Mouse (Mus musculus) embryonic facial prominence, embryonic 12.5 days (tissue): ENCODE results near the gene Myrf. TPM values are rescaled to one million over a fixed set of nuclear protein-coding genes. Genes with fewer than 3 reads are reported as not detected.
"Not testable (repeated sequence)": the region's sequence is repeated elsewhere in the genome, so short reads cannot be mapped to it uniquely, and the experiment has no call there.

Experiments
- ATAC-seq: fragments of 200-750 bp; cut with Nextera tagmentation; 2 replicates; pipeline ENCODE4 v1.8.0; 2017; ENCODE audit not compliant: insufficient number of reproducible peaks, insufficient read depth, low FRiP score, low TSS enrichment
- H3K27ac ChIP-seq: fragments of 300-500 bp; sonication (generic); 2 replicates; pipeline ENCODE4 v1.5.1; 2016; ENCODE audit warnings: mild to moderate bottlenecking
- H3K27me3 ChIP-seq: fragments of 300-500 bp; sonication (generic); 2 replicates; pipeline ENCODE4 v1.6.1; 2016; ENCODE audit warnings: mild to moderate bottlenecking, moderate library complexity
- H3K36me3 ChIP-seq: fragments of 300-500 bp; sonication (generic); 2 replicates; pipeline ENCODE4 v1.6.1; 2016; ENCODE audit warnings: mild to moderate bottlenecking
- H3K4me1 ChIP-seq: fragments of 300-500 bp; sonication (generic); 2 replicates; pipeline ENCODE4 v1.6.1; 2016
- H3K4me2 ChIP-seq: fragments of 300-500 bp; sonication (generic); replicated peaks from 2 replicates; pipeline ENCODE4 v1.6.1; 2016; ENCODE audit warnings: mild to moderate bottlenecking, moderate library complexity
- H3K4me3 ChIP-seq: fragments of 300-500 bp; sonication (generic); 2 replicates; pipeline ENCODE4 v1.5.1; 2016; ENCODE audit warnings: mild to moderate bottlenecking
- H3K9ac ChIP-seq: fragments of 300-500 bp; sonication (generic); 2 replicates; pipeline ENCODE4 v1.6.1; 2016; ENCODE audit warnings: mild to moderate bottlenecking, moderate library complexity
- H3K9me3 ChIP-seq: fragments of 300-500 bp; sonication (generic); 2 replicates; pipeline ENCODE4 v1.6.1; 2016; ENCODE audit warnings: mild to moderate bottlenecking, moderate library complexity
- WGBS: fragments of 180-500 bp; shearing (Covaris S2); methylation state at CpG from one replicate; pipeline ENCODE4 v1.1.7; 2016; 5-methylcytosine and 5-hydroxymethylcytosine counted together
- microRNA-seq: library from miRNA; unstranded; fragments of <30 nt; microRNA quantifications from one replicate; pipeline ENCODE4, GENCODE M21; 2017
- polyA plus RNA-seq: library from polyadenylated mRNA; unstranded; fragments of >200 nt; fragmentation: Nextera tagmentation; extraction: Ambion mirVana; gene quantifications from 2 replicates; pipeline ENCODE4 v1.2.1, GENCODE M21; 2016

The Myrf gene
- polyA plus RNA-seq, 1 experiment from 2014 or later = 2.5 TPM

DNA sequence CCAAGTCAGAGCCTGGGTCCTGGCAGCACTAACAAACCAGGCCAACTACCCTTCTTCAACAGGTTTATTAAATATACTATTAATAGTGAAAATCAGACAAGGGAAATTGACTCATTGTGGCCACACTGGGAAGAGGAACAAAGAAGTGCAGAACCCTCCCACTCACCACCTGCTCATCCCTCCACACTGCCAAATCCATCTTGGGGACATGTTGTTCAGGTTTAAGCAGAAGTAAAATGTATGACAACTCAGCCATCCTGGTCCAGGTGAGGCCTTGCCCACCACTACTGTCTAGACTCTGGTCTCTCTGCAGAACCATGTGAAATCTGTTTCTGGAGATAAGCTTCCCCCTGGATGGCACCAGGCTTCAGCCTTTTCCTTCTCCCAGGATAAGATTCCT is 68.7 kb downstream of the Myrf start:
- ATAC-seq = no peak
- no peak overlapping the region for H3K4me3 ChIP-seq

DNA sequence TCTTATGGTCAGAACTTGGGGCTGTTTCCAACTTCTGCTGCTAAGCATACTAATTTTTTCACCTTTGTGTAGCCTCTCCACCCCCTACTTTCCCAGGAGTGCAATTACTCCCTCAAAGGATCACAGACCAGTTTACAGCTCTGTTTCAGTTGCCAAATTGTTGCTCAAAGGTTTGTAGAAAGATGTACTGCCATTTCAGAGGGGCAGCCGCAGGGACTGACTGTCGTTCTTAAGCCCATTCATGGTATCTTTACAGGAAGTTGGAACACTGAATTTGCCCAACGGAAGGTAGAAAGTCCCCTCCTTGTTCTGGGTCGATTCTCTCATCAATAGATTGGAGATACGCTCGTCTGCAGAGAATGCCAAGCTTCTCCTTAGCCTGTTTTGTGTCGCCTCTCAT is 69.2 kb downstream of the Myrf start:
- H3K4me1 ChIP-seq = no peaks in the 10 kb centered on the region
- 82% methylated on average over 7 of the region's 7 CpGs for WGBS
- H3K27ac ChIP-seq = no peak overlapping the region
- H3K4me3 ChIP-seq = no peak overlapping the region
- no peaks in the 10 kb centered on the region for H3K27me3 ChIP-seq
- H3K4me2 ChIP-seq = no peak overlapping the region
- no peaks in the 10 kb centered on the region for H3K36me3 ChIP-seq
- no peaks in the 10 kb centered on the region for H3K9me3 ChIP-seq
- no peak for ATAC-seq
- no peak overlapping the region for H3K9ac ChIP-seq

More for the DNA sequence above, 68.7 kb downstream of the Myrf start:
- Histone ChIP-seq H3K4me2 (no peak overlapping the region), H3K9ac (no peak overlapping the region), H3K27ac (no peak overlapping the region), H3K27me3 (no peaks in the 10 kb centered on the region), H3K9me3 (no peaks in the 10 kb centered on the region), H3K4me1 (no peaks in the 10 kb centered on the region), H3K36me3 (no peaks in the 10 kb centered on the region)

DNA sequence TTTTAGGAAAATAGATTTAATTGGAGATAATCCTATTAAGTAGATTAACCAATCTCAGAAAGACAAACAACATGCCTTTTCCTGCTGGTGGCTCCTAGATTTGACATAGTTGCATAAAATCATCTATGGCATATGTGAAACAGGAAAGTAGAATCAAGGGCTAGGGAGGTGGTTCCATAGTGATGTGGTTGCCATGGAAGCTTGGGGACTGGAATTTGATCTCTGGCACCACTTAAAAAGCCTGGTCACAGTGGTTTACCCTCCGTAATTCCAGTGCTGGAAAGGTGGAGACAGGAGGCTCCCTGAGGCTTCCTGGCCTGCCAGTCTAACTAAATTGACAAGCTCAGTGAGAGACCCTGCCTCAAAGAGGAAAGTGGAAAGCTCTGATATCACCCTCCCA is 70.1 kb downstream of the Myrf start:
- no peaks in the 10 kb centered on the region for H3K27me3 ChIP-seq
- no peak overlapping the region for H3K27ac ChIP-seq
- H3K4me3 ChIP-seq = no peak overlapping the region
- H3K4me1 ChIP-seq = no peaks in the 10 kb centered on the region
- no peaks in the 10 kb centered on the region for H3K9me3 ChIP-seq
- no peak overlapping the region for H3K9ac ChIP-seq
- ATAC-seq = no peak
- H3K4me2 ChIP-seq = no peak overlapping the region
- 14% methylated on average over 1 of the region's 1 CpGs for WGBS
- H3K36me3 ChIP-seq = no peaks in the 10 kb centered on the region

DNA sequence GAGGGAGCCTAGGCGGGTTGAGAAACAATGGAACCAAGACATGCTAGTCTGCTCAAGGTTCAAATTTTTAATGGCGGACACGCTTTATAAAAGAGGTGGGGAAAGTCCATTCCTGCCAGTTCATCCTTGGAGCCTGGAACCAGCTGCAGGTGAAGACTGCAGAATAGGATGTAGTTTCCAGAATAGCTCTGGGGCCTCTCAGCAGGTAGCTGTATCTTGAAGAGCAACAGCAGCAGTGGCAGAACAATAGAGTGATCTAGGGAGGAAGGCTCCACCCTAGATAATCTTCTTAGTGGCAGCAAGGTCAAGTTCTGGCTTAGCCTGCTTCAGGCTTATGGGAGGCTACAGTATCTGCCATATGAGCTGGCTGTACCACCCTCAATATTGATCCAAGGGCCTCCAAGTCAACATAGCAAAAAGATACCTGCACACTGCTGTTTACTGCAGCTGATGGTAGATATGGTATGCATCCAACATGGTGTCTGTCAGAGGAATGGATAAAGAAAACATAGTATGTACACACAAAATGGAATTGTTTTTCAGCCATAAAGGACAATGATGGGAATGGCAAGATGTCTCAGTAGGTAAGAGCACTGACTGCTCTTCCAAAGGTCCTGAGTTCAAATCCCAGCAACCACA is 70.7 kb downstream of the Myrf start:
- not testable (repeated sequence) for H3K27me3 ChIP-seq, H3K4me2 ChIP-seq, H3K9ac ChIP-seq, H3K27ac ChIP-seq, H3K4me3 ChIP-seq, ATAC-seq, H3K36me3 ChIP-seq, H3K9me3 ChIP-seq, H3K4me1 ChIP-seq
- 84% methylated on average over 3 of the region's 3 CpGs for WGBS

DNA sequence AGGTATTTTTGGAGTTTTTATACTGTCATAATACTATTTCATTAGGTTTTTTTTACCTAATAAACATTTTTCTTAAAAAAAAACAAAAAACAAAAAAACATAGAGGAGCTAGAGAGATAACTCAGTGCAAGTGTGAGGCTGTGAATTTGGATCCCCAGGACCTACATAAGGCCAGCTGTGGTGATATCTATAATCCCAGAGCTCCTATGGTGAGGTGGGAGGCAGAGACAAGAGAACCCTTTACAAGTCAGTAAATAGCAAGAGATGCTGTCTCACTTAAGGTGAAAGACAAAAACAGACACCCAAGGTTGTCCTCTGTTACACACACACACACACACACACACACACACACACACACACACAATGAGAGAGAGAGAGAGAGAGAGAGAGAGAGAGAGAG is 71.4 kb downstream of the Myrf start:
- Histone ChIP-seq H3K4me2 (no peak overlapping the region), H3K9me3 (no peaks in the 10 kb centered on the region), H3K4me3 (no peak overlapping the region), H3K4me1 (no peaks in the 10 kb centered on the region), H3K27ac (no peak overlapping the region), H3K36me3 (no peaks in the 10 kb centered on the region), H3K27me3 (no peaks in the 10 kb centered on the region), H3K9ac (no peak overlapping the region)
- no peak for ATAC-seq

DNA sequence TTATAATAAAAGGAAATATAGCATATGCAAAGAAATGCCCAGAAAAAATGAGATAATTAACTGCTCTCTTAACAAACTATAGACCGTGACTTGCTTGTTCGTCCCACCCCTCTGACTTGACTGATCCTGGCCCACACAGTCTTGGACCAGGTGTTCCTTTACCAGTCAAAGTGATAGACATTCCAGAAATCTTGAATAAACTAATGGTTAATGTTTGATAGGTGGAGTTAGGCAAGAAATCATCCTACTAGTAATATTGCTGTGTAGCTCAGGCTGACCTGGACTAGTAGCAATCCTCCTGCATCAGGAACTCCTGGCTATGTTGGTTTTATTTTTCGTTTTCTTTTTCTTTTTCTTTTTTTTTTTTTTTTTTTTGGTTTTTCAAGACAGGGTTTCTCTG is 72.1 kb downstream of the Myrf start:
- 87% methylated on average over 3 of the region's 3 CpGs for WGBS
- H3K4me3 ChIP-seq = no peak overlapping the region
- H3K4me1 ChIP-seq = no peaks in the 10 kb centered on the region
- ATAC-seq = no peak
- H3K27ac ChIP-seq = no peak overlapping the region
- no peak overlapping the region for H3K4me2 ChIP-seq
- no peak overlapping the region for H3K9ac ChIP-seq
- H3K27me3 ChIP-seq = no peaks in the 10 kb centered on the region
- no peaks in the 10 kb centered on the region for H3K36me3 ChIP-seq
- no peaks in the 10 kb centered on the region for H3K9me3 ChIP-seq

DNA sequence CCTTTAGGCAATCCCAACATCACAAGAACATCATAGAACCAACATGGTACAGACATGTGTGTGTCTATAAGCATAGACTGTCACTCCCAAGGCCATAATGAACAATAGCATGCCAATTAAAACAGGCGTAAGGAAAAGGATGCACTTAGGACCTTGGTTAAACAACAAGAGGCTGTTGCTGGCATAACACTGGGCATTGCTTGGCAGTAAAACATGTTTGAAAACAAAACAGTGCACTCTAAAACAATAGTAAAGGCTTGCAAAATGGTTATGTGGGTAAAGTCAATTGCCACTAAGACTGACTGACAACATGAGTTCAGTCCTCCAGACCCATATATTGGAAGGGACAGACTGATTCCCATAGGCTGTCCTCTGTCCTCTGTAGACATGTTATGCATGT is 72.6 kb downstream of the Myrf start:
- Histone ChIP-seq H3K36me3 (no peaks in the 10 kb centered on the region), H3K4me2 (no peak overlapping the region), H3K27ac (no peak overlapping the region), H3K4me1 (no peaks in the 10 kb centered on the region), H3K4me3 (no peak overlapping the region), H3K9me3 (no peaks in the 10 kb centered on the region), H3K9ac (no peak overlapping the region), H3K27me3 (no peaks in the 10 kb centered on the region)
- WGBS = 86% methylated on average over 1 of the region's 1 CpGs
- ATAC-seq = no peak

DNA sequence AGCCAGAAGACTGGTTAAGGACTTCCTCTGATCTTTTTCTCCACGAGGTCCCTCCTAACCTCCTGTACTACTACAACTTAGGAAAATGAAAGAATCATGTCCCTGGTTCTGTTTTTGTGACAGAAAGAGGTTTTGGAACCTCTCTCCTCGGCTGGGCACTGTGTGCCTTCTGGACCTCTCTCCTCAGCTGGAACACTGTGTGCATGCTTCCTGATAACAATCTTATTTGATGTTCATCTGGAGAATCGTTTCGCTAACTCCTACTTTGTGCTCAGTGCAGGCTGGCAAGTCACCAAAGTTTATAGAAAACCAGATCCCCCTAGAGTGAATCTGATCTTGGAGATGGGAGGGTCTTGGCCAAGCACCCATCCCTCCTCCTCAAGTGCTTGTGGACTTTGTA is 73.4 kb downstream of the Myrf start:
- no peak overlapping the region for H3K27ac ChIP-seq

DNA sequence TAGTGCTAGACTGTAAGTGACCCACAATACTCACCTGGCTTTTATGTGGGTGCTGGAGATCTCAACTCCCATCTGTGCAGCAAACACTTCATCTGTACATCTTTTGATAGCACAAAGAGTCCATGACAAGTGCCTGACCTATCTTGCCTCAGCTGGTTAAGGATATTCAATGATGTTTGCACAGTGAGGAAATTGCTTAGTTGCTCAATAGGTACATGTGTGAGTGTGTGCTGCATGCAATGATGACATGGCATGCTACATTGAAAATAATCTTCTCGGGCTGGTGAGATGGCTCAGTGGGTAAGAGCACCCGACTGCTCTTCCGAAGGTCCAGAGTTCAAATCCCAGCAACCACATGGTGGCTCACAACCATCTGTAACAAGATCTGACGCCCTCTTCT is 74.6 kb downstream of the Myrf start:
- not testable (repeated sequence) for H3K27me3 ChIP-seq, ATAC-seq, H3K4me3 ChIP-seq, H3K9me3 ChIP-seq, H3K36me3 ChIP-seq, H3K27ac ChIP-seq, H3K4me1 ChIP-seq, H3K4me2 ChIP-seq, H3K9ac ChIP-seq
- WGBS = 83% methylated on average over 4 of the region's 4 CpGs

More for the DNA sequence above, 73.4 kb downstream of the Myrf start:
- Histone ChIP-seq H3K27me3 (no peaks in the 10 kb centered on the region), H3K36me3 (no peaks in the 10 kb centered on the region), H3K9ac (no peak overlapping the region), H3K4me2 (no peak overlapping the region), H3K9me3 (no peaks in the 10 kb centered on the region), H3K4me3 (no peak overlapping the region), H3K4me1 (no peaks in the 10 kb centered on the region)
- 81% methylated on average over 4 of the region's 4 CpGs for WGBS
- no peak for ATAC-seq

DNA sequence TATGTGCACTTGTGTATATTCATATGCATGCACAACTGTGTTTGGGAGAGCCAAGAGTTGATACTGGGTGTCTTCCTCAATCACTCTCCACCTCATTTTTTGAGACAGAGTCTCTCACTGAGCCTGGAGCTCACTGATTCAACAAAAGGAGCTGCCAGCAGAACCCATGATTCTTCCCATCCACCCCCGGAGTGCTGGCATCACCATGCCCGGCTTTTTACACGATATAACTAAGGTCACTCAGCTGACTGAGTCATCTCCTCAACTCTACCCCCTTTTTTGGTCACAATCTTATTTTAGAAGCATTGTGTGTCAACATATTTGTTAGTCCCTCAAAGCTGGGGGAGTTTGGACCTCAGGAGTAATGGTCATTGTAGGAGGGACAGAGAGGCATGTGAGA is 76.7 kb downstream of the Myrf start:
- no peaks in the 10 kb centered on the region for H3K9me3 ChIP-seq
- WGBS = 86% methylated on average over 3 of the region's 3 CpGs
- H3K4me3 ChIP-seq = no peak overlapping the region
- ATAC-seq = no peak
- no peak overlapping the region for H3K9ac ChIP-seq
- no peaks in the 10 kb centered on the region for H3K27me3 ChIP-seq
- H3K4me2 ChIP-seq = no peak overlapping the region
- no peaks in the 10 kb centered on the region for H3K4me1 ChIP-seq
- H3K27ac ChIP-seq = no peak overlapping the region
- no peaks in the 10 kb centered on the region for H3K36me3 ChIP-seq

Small RNA genes within 50 kb of the gene (microRNA-seq; reads per million reads assigned to microRNA genes)
- gene Mir6993 = 1.6 reads per million

Other genes starting within 250 kb of the Myrf start
- 1.7 and 1.8 TPM in 2 replicates for gene Best1, start 239.1 kb downstream of the Myrf start, polyA plus RNA-seq
- gene Rab3il1, start 239.1 kb downstream of the Myrf start, polyA plus RNA-seq = 48.0 and 50.0 TPM in 2 replicates
- gene Fads3, start 199.2 kb downstream of the Myrf start, polyA plus RNA-seq = 10.1 and 10.2 TPM in 2 replicates
- 123 and 125 TPM in 2 replicates for gene Fads2, start 139.0 kb downstream of the Myrf start, polyA plus RNA-seq
- gene Fads1, start 57.9 kb downstream of the Myrf start, polyA plus RNA-seq = 139 and 144 TPM in 2 replicates
- gene Tmem258, start 36.7 kb downstream of the Myrf start, polyA plus RNA-seq = 389 and 410 TPM in 2 replicates
- gene Fen1, start 36.6 kb downstream of the Myrf start, polyA plus RNA-seq = 90.1 and 95.5 TPM in 2 replicates
- 3.0 and 3.1 TPM in 2 replicates for gene Dagla, start 64.1 kb upstream of the Myrf start, polyA plus RNA-seq
- gene Syt7, start 148.3 kb upstream of the Myrf start, polyA plus RNA-seq = 0.71 and 2.1 TPM in 2 replicates
- 0.52 and 0.59 TPM in 2 replicates for gene Lrrc10b, start 216.7 kb upstream of the Myrf start, polyA plus RNA-seq
- 0.14 and 0.17 TPM in 2 replicates for gene Ppp1r32, start 242.2 kb upstream of the Myrf start, polyA plus RNA-seq